Mouse (Mus musculus): Measurements from ENCODE around the gene Ddi2.

GRCm38 (mm10) chr4:141750826-141751225, 27.6 kb upstream of the Ddi2 start:
- TF ChIP-seq CTCF (IDR thresholded peaks at IDR 0.05; ENCODE audit: borderline replicate concordance, control insufficient read depth, extremely low read depth, insufficient read depth, low read length, poor library complexity) (no peak), POLR2A (IDR thresholded peaks at IDR 0.05; ENCODE audit: control insufficient read depth, extremely low read depth, insufficient read depth, low read length, poor library complexity) (no peak)
